ENCODE assay signal across 19 mouse cellular contexts in genomic region chr7:73192839-73193238, GRCm38 (mm10).
A peak's percentile ranks its signal among the peaks of the same experiment; 100 is the strongest.
DNase-seq lines count a peak whose midpoint lies in the region; ATAC-seq lines count a peak whose summit lies in the region.
"Had no signal": no experiment of that assay in that cellular context is flagged by ENCODE, and none has a peak within 500 bp of the region (broad histone marks: within the 10 kb centered on the region; RNA-seq: fewer than 3 reads in every experiment).

No protein-coding gene starts in this region.

- H3K4me2 ChIP-seq in hindbrain, embryonic 16.5 days (ENCODE audit: low read length), result no peak overlapping the region
- no peak overlapping the region for H3K4me2 ChIP-seq in forebrain, embryonic 15.5 days (replicated peaks)
- H3K4me2 ChIP-seq in hindbrain, embryonic 14.5 days (replicated peaks), result no peak overlapping the region
- H3K4me2 ChIP-seq in midbrain, embryonic 16.5 days (ENCODE audit: low read length), result no peak overlapping the region
- H3K4me2 ChIP-seq: embryonic facial prominence, embryonic 15.5 days; limb, embryonic 12.5 days; liver, embryonic 13.5 days; lung, embryonic 15.5 days had no signal

- no peak for ATAC-seq in hindbrain, embryonic 16.5 days
- ATAC-seq in forebrain, embryonic 15.5 days (replicated peaks), result no peak
- ATAC-seq in hindbrain, embryonic 14.5 days (ENCODE audit: low FRiP score), result no peak
- no peak for ATAC-seq in midbrain, embryonic 16.5 days
- no peak for ATAC-seq in megakaryocyte, adult 5-6 weeks (ENCODE audit: poor library complexity, severe bottlenecking)
- ATAC-seq: inflammation-experienced regulatory T-cells, adult 6 months had no signal

- H3K27me3 ChIP-seq in hindbrain, embryonic 10.5 days (ENCODE audit: insufficient read depth, poor library complexity, severe bottlenecking), result no peaks in the 10 kb centered on the region; the same call in 1 of the 2 replicates
- no peaks in the 10 kb centered on the region for H3K27me3 ChIP-seq in hindbrain, embryonic 16.5 days (replicated peaks; ENCODE audit: control insufficient read depth, insufficient read depth, low read length)
- no peaks in the 10 kb centered on the region for H3K27me3 ChIP-seq in forebrain, embryonic 15.5 days
- no peaks in the 10 kb centered on the region for H3K27me3 ChIP-seq in hindbrain, embryonic 14.5 days (ENCODE audit: control insufficient read depth, insufficient read depth, low read length)
- H3K27me3 ChIP-seq in midbrain, embryonic 16.5 days (ENCODE audit: control insufficient read depth, insufficient read depth, low read depth, low read length), result no peaks in the 10 kb centered on the region
- H3K27me3 ChIP-seq: embryonic facial prominence, embryonic 15.5 days; limb, embryonic 12.5 days; liver, embryonic 13.5 days; lung, embryonic 15.5 days had no signal

- 72% methylated on average over 7 of the region's 7 CpGs for WGBS in hindbrain, embryonic 10.5 days
- WGBS in hindbrain, embryonic 16.5 days, result 54% methylated on average over 7 of the region's 7 CpGs
- 54% methylated on average over 7 of the region's 7 CpGs for WGBS in forebrain, embryonic 15.5 days
- 49% methylated on average over 7 of the region's 7 CpGs for WGBS in hindbrain, embryonic 14.5 days
- 46% methylated on average over 7 of the region's 7 CpGs for WGBS in midbrain, embryonic 16.5 days

- peak overlapping the region; percentile 88 for H3K27ac ChIP-seq in hindbrain, embryonic 10.5 days
- H3K27ac ChIP-seq in hindbrain, embryonic 16.5 days (ENCODE audit: low read depth, low read length), result no peak overlapping the region
- 0 out of 2 replicates have a peak overlapping the region, but pooled peaks have one; percentile 7 for H3K27ac ChIP-seq in forebrain, embryonic 15.5 days (replicated peaks)
- peak overlapping the region; percentile 71; the same call in 1 of the 2 replicates for H3K27ac ChIP-seq in hindbrain, embryonic 14.5 days
- H3K27ac ChIP-seq in midbrain, embryonic 16.5 days (ENCODE audit: low read length), result peak overlapping the region; percentile 54
- H3K27ac ChIP-seq: embryonic facial prominence, embryonic 15.5 days; heart, adult 2 months; left cerebral cortex, adult 2 months; limb, embryonic 12.5 days; liver, embryonic 13.5 days; lung, embryonic 15.5 days; macrophage had no signal

- no peak overlapping the region for H3K9ac ChIP-seq in hindbrain, embryonic 16.5 days (ENCODE audit: low read depth, low read length)
- H3K9ac ChIP-seq in forebrain, embryonic 15.5 days (replicated peaks), result no peak overlapping the region
- no peak overlapping the region for H3K9ac ChIP-seq in hindbrain, embryonic 14.5 days
- no peak overlapping the region for H3K9ac ChIP-seq in midbrain, embryonic 16.5 days (ENCODE audit: low read depth, low read length)
- H3K9ac ChIP-seq: embryonic facial prominence, embryonic 15.5 days; limb, embryonic 12.5 days; liver, embryonic 13.5 days; lung, embryonic 15.5 days had no signal

- peaks cover 65% of the 10 kb centered on the region for H3K4me1 ChIP-seq in hindbrain, embryonic 10.5 days (replicated peaks)
- peaks cover 3% of the 10 kb centered on the region; the same call in 1 of the 2 replicates for H3K4me1 ChIP-seq in hindbrain, embryonic 16.5 days (ENCODE audit: control insufficient read depth, insufficient read depth, low read depth, low read length)
- H3K4me1 ChIP-seq in forebrain, embryonic 15.5 days, result peaks cover 34% of the 10 kb centered on the region
- peaks cover 19% of the 10 kb centered on the region for H3K4me1 ChIP-seq in hindbrain, embryonic 14.5 days (replicated peaks; ENCODE audit: control insufficient read depth, insufficient read depth, low read length)
- H3K4me1 ChIP-seq in midbrain, embryonic 16.5 days (ENCODE audit: control insufficient read depth, insufficient read depth, low read length), result peaks cover 17% of the 10 kb centered on the region
- H3K4me1 ChIP-seq: embryonic facial prominence, embryonic 15.5 days; liver, embryonic 13.5 days had no signal

- no peak overlapping the region for H3K4me3 ChIP-seq in hindbrain, embryonic 10.5 days
- no peak overlapping the region for H3K4me3 ChIP-seq in hindbrain, embryonic 16.5 days (ENCODE audit: low read length)
- H3K4me3 ChIP-seq in forebrain, embryonic 15.5 days, result no peak overlapping the region
- no peak overlapping the region for H3K4me3 ChIP-seq in hindbrain, embryonic 14.5 days (replicated peaks; ENCODE audit: low read length)
- H3K4me3 ChIP-seq in midbrain, embryonic 16.5 days (ENCODE audit: low read depth, low read length), result no peak overlapping the region
- H3K4me3 ChIP-seq: embryonic facial prominence, embryonic 15.5 days; heart, adult 2 months; left cerebral cortex, adult 2 months; limb, embryonic 12.5 days; liver, embryonic 13.5 days; lung, embryonic 15.5 days had no signal

- intact Hi-C loops in left cerebral cortex, postnatal 4 days (cut with DNase I), result no loop called here

- H3K36me3 ChIP-seq in hindbrain, embryonic 10.5 days, result peaks cover 9% of the 10 kb centered on the region; the same call in 1 of the 2 replicates
- H3K36me3 ChIP-seq in hindbrain, embryonic 16.5 days (ENCODE audit: control insufficient read depth, insufficient read depth, low read length), result no peaks in the 10 kb centered on the region
- H3K36me3 ChIP-seq in forebrain, embryonic 15.5 days, result no peaks in the 10 kb centered on the region
- H3K36me3 ChIP-seq in hindbrain, embryonic 14.5 days (replicated peaks; ENCODE audit: control insufficient read depth, insufficient read depth), result no peaks in the 10 kb centered on the region
- H3K36me3 ChIP-seq in midbrain, embryonic 16.5 days (ENCODE audit: control insufficient read depth, insufficient read depth, low read length), result no peaks in the 10 kb centered on the region
- H3K36me3 ChIP-seq: embryonic facial prominence, embryonic 15.5 days; limb, embryonic 12.5 days; liver, embryonic 13.5 days; lung, embryonic 15.5 days had no signal

- 0 out of 2 replicates have a peak, but pooled peaks cover 5% of the 10 kb centered on the region for H3K9me3 ChIP-seq in hindbrain, embryonic 10.5 days
- no peaks in the 10 kb centered on the region for H3K9me3 ChIP-seq in hindbrain, embryonic 16.5 days (ENCODE audit: control insufficient read depth, low read length)
- no peaks in the 10 kb centered on the region for H3K9me3 ChIP-seq in forebrain, embryonic 15.5 days
- H3K9me3 ChIP-seq in hindbrain, embryonic 14.5 days (ENCODE audit: control insufficient read depth, low read length), result no peaks in the 10 kb centered on the region; the same call in 1 of the 2 replicates
- no peaks in the 10 kb centered on the region for H3K9me3 ChIP-seq in midbrain, embryonic 16.5 days (replicated peaks; ENCODE audit: control insufficient read depth, low read length, poor library complexity, severe bottlenecking)
- H3K9me3 ChIP-seq: embryonic facial prominence, embryonic 15.5 days; lung, embryonic 15.5 days had no signal

- DNase-seq in hindbrain, embryonic 10.5 days (ENCODE audit: low spot score), result no peak
- no peak for DNase-seq in hindbrain, embryonic 14.5 days (ENCODE audit: low spot score)
- DNase-seq in left cerebral cortex, postnatal 4 days, result no peak
- DNase-seq: adrenal gland, postnatal 25 days; cerebellum, adult 9-10 months; heart, adult 2 months; kidney, postnatal 10 days; liver, embryonic 13.5 days; thymus, postnatal 14 days had no signal
